Mouse (Mus musculus): ENCODE measurements at regions not wholly inside any gene's neighbourhood (a gene's known extent, or its start where the extent isn't known, plus 50 kb on each side); places are given as distances from the start of the nearest gene placed in this dataset.

GRCm38 (mm10) chrX:58445624-58446323 lies 423.3 kb downstream of the Zic3 start:
- DNase-seq (ENCODE audit: low spot score in 2 of 2): no peak

GRCm38 (mm10) chrX:58447605-58448004 lies 425.1 kb downstream of the Zic3 start:
- DNase-seq (ENCODE audit: low spot score in 2 of 2): no peak

GRCm38 (mm10) chrX:58469683-58470082 lies 439.5 kb upstream of the 4930550L24Rik start:
- no peak for DNase-seq (ENCODE audit: low spot score in 2 of 2)

- no peak for DNase-seq (ENCODE audit: low spot score in 2 of 2)
Observed at GRCm38 (mm10) chrX:58470986-58471385, 438.2 kb upstream of the 4930550L24Rik start.

- no peak for DNase-seq (ENCODE audit: low spot score in 2 of 2)
Observed at GRCm38 (mm10) chrX:58490861-58491260, 418.3 kb upstream of the 4930550L24Rik start.

GRCm38 (mm10) chrX:58503573-58503972 lies 405.6 kb upstream of the 4930550L24Rik start:
- no peak for DNase-seq (ENCODE audit: low spot score in 2 of 2)

GRCm38 (mm10) chrX:58514925-58515324 lies 394.2 kb upstream of the 4930550L24Rik start:
- DNase-seq (ENCODE audit: low spot score in 2 of 2): peak in 1 of 2 experiments; percentile 5

Measured in frontal cortex, postnatal 10 days (tissue).